ENCODE assay signal across 25 mouse cellular contexts in the genomic region with DNA sequence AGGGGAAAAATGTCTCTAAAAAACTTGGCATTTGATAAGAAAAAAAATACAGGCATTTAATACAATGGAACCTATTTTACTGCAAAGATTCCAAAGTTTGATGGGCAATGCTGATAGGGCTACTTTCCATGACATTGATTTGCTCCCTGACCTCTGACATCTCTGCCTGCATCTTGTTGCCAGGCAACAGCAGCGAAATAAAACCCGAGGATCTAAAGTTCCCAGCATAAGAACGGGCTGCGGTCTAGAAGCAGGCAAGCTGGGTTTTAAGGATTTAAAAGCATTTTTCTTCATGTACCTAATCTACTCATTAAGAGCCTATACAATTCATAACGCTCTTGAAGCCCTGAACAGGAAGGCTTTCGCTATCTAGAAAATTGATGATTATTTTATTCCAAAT. TPM values are rescaled to one million over a fixed set of nuclear protein-coding genes. Genes with fewer than 3 reads are reported as not detected.
DNase-seq lines count a peak whose midpoint lies in the region; ATAC-seq and TF ChIP-seq lines count a peak whose summit lies in the region.
"Had no signal": no experiment of that assay in that cellular context is flagged by ENCODE, and none has a peak within 500 bp of the region (broad histone marks: within the 10 kb centered on the region; RNA-seq: fewer than 3 reads in every experiment).

No protein-coding gene starts in this region.

- H3K36me3 ChIP-seq in hindbrain, embryonic 11.5 days (ENCODE audit: control insufficient read depth, insufficient read depth, low read length), result no peaks in the 10 kb centered on the region
- no peaks in the 10 kb centered on the region for H3K36me3 ChIP-seq in hindbrain, embryonic 12.5 days
- H3K36me3 ChIP-seq in embryonic facial prominence, embryonic 11.5 days (replicated peaks; ENCODE audit: control insufficient read depth, insufficient read depth, low read depth, low read length), result no peaks in the 10 kb centered on the region
- no peaks in the 10 kb centered on the region for H3K36me3 ChIP-seq in midbrain, postnatal 0 days (ENCODE audit: insufficient read depth, low read length)
- H3K36me3 ChIP-seq: forebrain, embryonic 10.5 days; heart, embryonic 13.5 days; intestine, embryonic 15.5 days; midbrain, embryonic 12.5 days; stomach, embryonic 15.5 days had no signal

- H3K4me1 ChIP-seq in hindbrain, embryonic 11.5 days (replicated peaks; ENCODE audit: control insufficient read depth, insufficient read depth, low read length), result no peaks in the 10 kb centered on the region; the same call in 1 of the 2 replicates
- peaks cover 17% of the 10 kb centered on the region for H3K4me1 ChIP-seq in hindbrain, embryonic 12.5 days
- H3K4me1 ChIP-seq in embryonic facial prominence, embryonic 11.5 days (ENCODE audit: control insufficient read depth, insufficient read depth, low read length), result no peaks in the 10 kb centered on the region
- H3K4me1 ChIP-seq in midbrain, postnatal 0 days (ENCODE audit: insufficient read depth, low read length), result peaks cover 8% of the 10 kb centered on the region; the same call in 1 of the 2 replicates
- H3K4me1 ChIP-seq: intestine, embryonic 15.5 days; stomach, embryonic 15.5 days had no signal

- no peak for TF ChIP-seq CTCF in midbrain, postnatal 0 days (IDR thresholded peaks at IDR 0.05)

- no peak for ATAC-seq in hindbrain, embryonic 11.5 days (ENCODE audit: low FRiP score)
- ATAC-seq in hindbrain, embryonic 12.5 days (ENCODE audit: low FRiP score), result no peak
- ATAC-seq in embryonic facial prominence, embryonic 11.5 days (replicated peaks; ENCODE audit: insufficient number of reproducible peaks, low FRiP score, low TSS enrichment, low read depth), result no peak
- ATAC-seq in midbrain, postnatal 0 days (ENCODE audit: low FRiP score), result no peak
- ATAC-seq: intestine, embryonic 15.5 days had no signal

- no peak overlapping the region for H3K9ac ChIP-seq in hindbrain, embryonic 11.5 days (ENCODE audit: low read depth, low read length)
- H3K9ac ChIP-seq in hindbrain, embryonic 12.5 days, result no peak overlapping the region
- no peak overlapping the region for H3K9ac ChIP-seq in embryonic facial prominence, embryonic 11.5 days (replicated peaks; ENCODE audit: low read length)
- H3K9ac ChIP-seq in midbrain, postnatal 0 days (replicated peaks; ENCODE audit: low read length, poor library complexity, severe bottlenecking), result no peak overlapping the region
- H3K9ac ChIP-seq: heart, embryonic 13.5 days; intestine, embryonic 15.5 days; midbrain, embryonic 12.5 days; stomach, embryonic 15.5 days had no signal

- no peak overlapping the region for H3K4me2 ChIP-seq in hindbrain, embryonic 11.5 days (replicated peaks; ENCODE audit: low read depth, low read length)
- H3K4me2 ChIP-seq in hindbrain, embryonic 12.5 days (replicated peaks), result no peak overlapping the region
- H3K4me2 ChIP-seq in embryonic facial prominence, embryonic 11.5 days (ENCODE audit: low read depth, low read length), result no peak overlapping the region
- H3K4me2 ChIP-seq in midbrain, postnatal 0 days (ENCODE audit: low read depth, low read length, poor library complexity, severe bottlenecking), result no peak overlapping the region
- H3K4me2 ChIP-seq: heart, embryonic 13.5 days; intestine, embryonic 15.5 days; midbrain, embryonic 12.5 days; stomach, embryonic 15.5 days had no signal

- no peaks in the 10 kb centered on the region for H3K27me3 ChIP-seq in hindbrain, embryonic 11.5 days (ENCODE audit: control insufficient read depth, insufficient read depth, low read length)
- H3K27me3 ChIP-seq in hindbrain, embryonic 12.5 days, result no peaks in the 10 kb centered on the region
- H3K27me3 ChIP-seq in embryonic facial prominence, embryonic 11.5 days (ENCODE audit: control insufficient read depth, insufficient read depth, low read length), result no peaks in the 10 kb centered on the region
- H3K27me3 ChIP-seq in midbrain, postnatal 0 days (ENCODE audit: insufficient read depth, low read length), result no peaks in the 10 kb centered on the region
- H3K27me3 ChIP-seq: CH12.LX; heart, embryonic 13.5 days; intestine, embryonic 15.5 days; midbrain, embryonic 12.5 days; stomach, embryonic 15.5 days had no signal

- no peak overlapping the region for H3K4me3 ChIP-seq in hindbrain, embryonic 11.5 days (ENCODE audit: low read depth, low read length)
- no peak overlapping the region for H3K4me3 ChIP-seq in hindbrain, embryonic 12.5 days
- H3K4me3 ChIP-seq in embryonic facial prominence, embryonic 11.5 days (ENCODE audit: low read depth, low read length), result no peak overlapping the region
- no peak overlapping the region for H3K4me3 ChIP-seq in midbrain, postnatal 0 days (ENCODE audit: low read depth, low read length)
- H3K4me3 ChIP-seq: forebrain, embryonic 10.5 days; gastrocnemius, adult 2 months; heart, embryonic 13.5 days; intestine, embryonic 15.5 days; left cerebral cortex, adult 2 months; midbrain, embryonic 12.5 days; stomach, embryonic 15.5 days had no signal

- no peak overlapping the region for H3K27ac ChIP-seq in hindbrain, embryonic 11.5 days (ENCODE audit: low read depth, low read length)
- H3K27ac ChIP-seq in hindbrain, embryonic 12.5 days, result no peak overlapping the region
- no peak overlapping the region for H3K27ac ChIP-seq in embryonic facial prominence, embryonic 11.5 days (replicated peaks; ENCODE audit: low read depth, low read length)
- no peak overlapping the region for H3K27ac ChIP-seq in midbrain, postnatal 0 days (ENCODE audit: low read depth, low read length)
- H3K27ac ChIP-seq: forebrain, embryonic 10.5 days; gastrocnemius, adult 2 months; heart, embryonic 13.5 days; intestine, embryonic 15.5 days; left cerebral cortex, adult 2 months; midbrain, embryonic 12.5 days; stomach, embryonic 15.5 days had no signal

- WGBS in hindbrain, embryonic 11.5 days, result 33% methylated on average over 6 of the region's 6 CpGs
- 30% methylated on average over 6 of the region's 6 CpGs for WGBS in hindbrain, embryonic 12.5 days
- WGBS in embryonic facial prominence, embryonic 11.5 days, result 35% methylated on average over 6 of the region's 6 CpGs
- 19% methylated on average over 6 of the region's 6 CpGs for WGBS in midbrain, postnatal 0 days

- DNase-seq in hindbrain, embryonic 11.5 days (ENCODE audit: low spot score), result peak; percentile 66
- DNase-seq in R1 (ENCODE audit: low read depth, low spot score), result peak; percentile 48
- DNase-seq in embryonic facial prominence, embryonic 11.5 days (ENCODE audit: low spot score), result peak; percentile 73
- DNase-seq in midbrain, postnatal 0 days (ENCODE audit: low spot score), result peak; percentile 19
- DNase-seq in thymus, postnatal 0 days (ENCODE audit: low spot score), result no peak
- no peak for DNase-seq in adrenal gland, adult 2 months
- DNase-seq: cerebellum, adult 8-10 months; gastrocnemius, adult 2 months; heart, postnatal 36 days; kidney, postnatal 36 days; left cerebral cortex, postnatal 4 days; liver; lung, adult 18-20 months; right cerebral cortex, postnatal 25 days; thymus, adult 18-20 months had no signal

- no peaks in the 10 kb centered on the region for H3K9me3 ChIP-seq in hindbrain, embryonic 11.5 days (ENCODE audit: control insufficient read depth, low read length)
- no peaks in the 10 kb centered on the region for H3K9me3 ChIP-seq in hindbrain, embryonic 12.5 days (replicated peaks)
- no peaks in the 10 kb centered on the region for H3K9me3 ChIP-seq in embryonic facial prominence, embryonic 11.5 days (replicated peaks; ENCODE audit: control insufficient read depth, low read length)
- H3K9me3 ChIP-seq in midbrain, postnatal 0 days (ENCODE audit: low read length), result no peaks in the 10 kb centered on the region
- H3K9me3 ChIP-seq: forebrain, embryonic 10.5 days; heart, embryonic 13.5 days; intestine, embryonic 15.5 days; midbrain, embryonic 12.5 days; stomach, embryonic 15.5 days had no signal

RNA-seq across cellular contexts. Expression of a gene that starts 54.0 kb away (rescaled TPM):
- polyA plus RNA-seq in hindbrain, embryonic 11.5 days (2014; fragmentation: Nextera tagmentation; extraction: Ambion mirVana), result 85.5 and 92.9 TPM in 2 replicates
- polyA plus RNA-seq in hindbrain, embryonic 12.5 days (2016; fragmentation: Nextera tagmentation; extraction: Ambion mirVana), result 104 and 118 TPM in 2 replicates
- 124 and 136 TPM in 2 replicates for polyA plus RNA-seq in embryonic facial prominence, embryonic 11.5 days (2014; fragmentation: Nextera tagmentation; extraction: Ambion mirVana)
- total RNA-seq in midbrain, postnatal 0 days (2014; rRNA removed), result 87.5 and 102 TPM in 2 replicates
- 68.8 and 72.1 TPM in 2 replicates for polyA plus RNA-seq in midbrain, postnatal 0 days (2015; fragmentation: Nextera tagmentation; extraction: Ambion mirVana)
- polyA plus RNA-seq in thymus, postnatal 0 days (2015; fragmentation: Nextera tagmentation; extraction: Ambion mirVana), result 32.2 and 42.2 TPM in 2 replicates
- 10 to 100 TPM; 12.4 to 17.9 TPM for total RNA-seq in adrenal gland, adult 2 months (2021)
- 2.8 and 5.9 TPM in 2 replicates for polyA plus RNA-seq in adrenal gland, adult 2 months (2012; rRNA removed)
- total RNA-seq: CH12.LX; granulocyte monocyte progenitor cell, adult 5-6 weeks; MEL had no signal

Comparison
In these comparisons a context has a peak if more than half of its experiments do, and no peak if none do; other contexts are left out.
1. DNase-seq: peak in hindbrain, embryonic 11.5 days (single experiment), R1 (single experiment), embryonic facial prominence, embryonic 11.5 days (single experiment) and midbrain, postnatal 0 days (single experiment); none in thymus, postnatal 0 days (single experiment) and adrenal gland, adult 2 months (single experiment).